Mouse (Mus musculus): ENCODE results near the gene Nos3. TPM values are rescaled to one million over a fixed set of nuclear protein-coding genes. Genes with fewer than 3 reads are reported as not detected.
"Not testable (repeated sequence)": the region's sequence is repeated elsewhere in the genome, so short reads cannot be mapped to it uniquely, and the experiment has no call there.

The Nos3 gene
- polyA plus RNA-seq, 1 experiment: 21.0 TPM

GRCm38 (mm10) chr5:24389658-24390020, 25.0 kb downstream of the Nos3 start:
- no peak for TF ChIP-seq CTCF (IDR thresholded peaks at IDR 0.05; ENCODE audit: insufficient read depth, low read length)
- TF ChIP-seq POLR2A (IDR thresholded peaks at IDR 0.05; ENCODE audit: borderline replicate concordance, extremely low read depth, low read depth, low read length): no peak
- DNase-seq: no peak
- WGBS: 84% methylated on average over 4 of the region's 4 CpGs
- Histone ChIP-seq H3K4me1 (ENCODE audit: control insufficient read depth, insufficient read depth, low read length) (peaks cover 14% of the 10 kb centered on the region), H3K4me3 (replicated peaks; ENCODE audit: extremely low read depth, low read depth, low read length) (no peak overlapping the region)

- no peak for DNase-seq
- Histone ChIP-seq H3K4me3 (replicated peaks; ENCODE audit: extremely low read depth, low read depth, low read length) (no peak within 1 kb of the TSS), H3K4me1 (ENCODE audit: control insufficient read depth, insufficient read depth, low read length) (peaks cover 16% of the 10 kb centered on the region)
- 89% methylated on average over 7 of the region's 7 CpGs for WGBS
- TF ChIP-seq POLR2A (IDR thresholded peaks at IDR 0.05; ENCODE audit: borderline replicate concordance, extremely low read depth, low read depth, low read length) (no peak), CTCF (IDR thresholded peaks at IDR 0.05; ENCODE audit: insufficient read depth, low read length) (no peak)
These were observed 27.3 kb downstream of the Nos3 start, which contains the start of gene Atg9b for GRCm38 (mm10) chr5:24391864-24392263. Atg9b (minus strand) TSS chr5:24392143.

GRCm38 (mm10) chr5:24392724-24393123, 28.1 kb downstream of the Nos3 start:
- H3K4me3 ChIP-seq (replicated peaks; ENCODE audit: extremely low read depth, low read depth, low read length): no peak overlapping the region
- WGBS: 65% methylated on average over 7 of the region's 7 CpGs
- TF ChIP-seq POLR2A (IDR thresholded peaks at IDR 0.05; ENCODE audit: borderline replicate concordance, extremely low read depth, low read depth, low read length) (no peak), CTCF (IDR thresholded peaks at IDR 0.05; ENCODE audit: insufficient read depth, low read length) (no peak)
- no peak for DNase-seq
- peaks cover 13% of the 10 kb centered on the region for H3K4me1 ChIP-seq (ENCODE audit: control insufficient read depth, insufficient read depth, low read length)

- DNase-seq: peak; percentile 77
- peak within 1 kb of the TSS; percentile 80 for H3K4me3 ChIP-seq (replicated peaks; ENCODE audit: extremely low read depth, low read depth, low read length)
- H3K4me1 ChIP-seq (ENCODE audit: control insufficient read depth, insufficient read depth, low read length): peaks cover 8% of the 10 kb centered on the region
- TF ChIP-seq CTCF (IDR thresholded peaks at IDR 0.05; ENCODE audit: insufficient read depth, low read length) (peak; percentile 83), POLR2A (IDR thresholded peaks at IDR 0.05; ENCODE audit: borderline replicate concordance, extremely low read depth, low read depth, low read length) (no peak)
- WGBS: 18% methylated on average over 7 of the region's 7 CpGs
These were observed 28.9 kb downstream of the Nos3 start, which contains the start of gene Abcb8 for GRCm38 (mm10) chr5:24393392-24393997. Abcb8 (plus strand) TSS chr5:24393663.

GRCm38 (mm10) chr5:24394165-24394894, 29.7 kb downstream of the Nos3 start:
- WGBS: 1% methylated on average over 36 of the region's 36 CpGs
- peak; percentile 97 for DNase-seq
- H3K4me3 ChIP-seq (replicated peaks; ENCODE audit: extremely low read depth, low read depth, low read length): peak overlapping the region; percentile 80
- H3K4me1 ChIP-seq (ENCODE audit: control insufficient read depth, insufficient read depth, low read length): peaks cover 8% of the 10 kb centered on the region
- TF ChIP-seq POLR2A (IDR thresholded peaks at IDR 0.05; ENCODE audit: borderline replicate concordance, extremely low read depth, low read depth, low read length) (peak; percentile 68; the same call in 1 of the 2 replicates), CTCF (IDR thresholded peaks at IDR 0.05; ENCODE audit: insufficient read depth, low read length) (peak; percentile 60)

- whole genome bisulfite sequencing: 90% methylated on average over 6 of the region's 6 CpGs
These were observed 31.6 kb downstream of the Nos3 start for GRCm38 (mm10) chr5:24396254-24396653.

GRCm38 (mm10) chr5:24399686-24400085, 35.1 kb downstream of the Nos3 start:
- peaks cover 2% of the 10 kb centered on the region; the same call in 1 of the 2 replicates for H3K4me1 ChIP-seq (ENCODE audit: control insufficient read depth, insufficient read depth, low read length)
- H3K4me3 ChIP-seq (replicated peaks; ENCODE audit: extremely low read depth, low read depth, low read length): no peak overlapping the region
- no peak for DNase-seq
- WGBS: 87% methylated on average over 10 of the region's 10 CpGs
- TF ChIP-seq CTCF (IDR thresholded peaks at IDR 0.05; ENCODE audit: insufficient read depth, low read length): no peak
- no peak for TF ChIP-seq POLR2A (IDR thresholded peaks at IDR 0.05; ENCODE audit: borderline replicate concordance, extremely low read depth, low read depth, low read length)

More at GRCm38 (mm10) chr5:24396254-24396653, 31.6 kb downstream of the Nos3 start:
- H3K4me1 ChIP-seq (ENCODE audit: control insufficient read depth, insufficient read depth, low read length); H3K4me3 ChIP-seq (replicated peaks; ENCODE audit: extremely low read depth, low read depth, low read length); DNase-seq: not testable (repeated sequence)

GRCm38 (mm10) chr5:24400362-24400761, 35.8 kb downstream of the Nos3 start:
- TF ChIP-seq CTCF (IDR thresholded peaks at IDR 0.05; ENCODE audit: insufficient read depth, low read length) (no peak), POLR2A (IDR thresholded peaks at IDR 0.05; ENCODE audit: borderline replicate concordance, extremely low read depth, low read depth, low read length) (no peak)
- H3K4me3 ChIP-seq (replicated peaks; ENCODE audit: extremely low read depth, low read depth, low read length): no peak overlapping the region
- 92% methylated on average over 11 of the region's 11 CpGs for WGBS
- H3K4me1 ChIP-seq (ENCODE audit: control insufficient read depth, insufficient read depth, low read length): no peaks in the 10 kb centered on the region
- no peak for DNase-seq

- WGBS: 89% methylated on average over 5 of the region's 5 CpGs
- TF ChIP-seq CTCF (IDR thresholded peaks at IDR 0.05; ENCODE audit: insufficient read depth, low read length): no peak
- TF ChIP-seq POLR2A (IDR thresholded peaks at IDR 0.05; ENCODE audit: borderline replicate concordance, extremely low read depth, low read depth, low read length): no peak
- H3K4me1 ChIP-seq (ENCODE audit: control insufficient read depth, insufficient read depth, low read length): no peaks in the 10 kb centered on the region
- no peak for DNase-seq
- no peak overlapping the region for H3K4me3 ChIP-seq (replicated peaks; ENCODE audit: extremely low read depth, low read depth, low read length)
These were observed 36.4 kb downstream of the Nos3 start for GRCm38 (mm10) chr5:24400911-24401605.

Data from lung, adult 2 months (tissue).